Mouse (Mus musculus): ENCODE measurements around the gene Basp1.

DNA sequence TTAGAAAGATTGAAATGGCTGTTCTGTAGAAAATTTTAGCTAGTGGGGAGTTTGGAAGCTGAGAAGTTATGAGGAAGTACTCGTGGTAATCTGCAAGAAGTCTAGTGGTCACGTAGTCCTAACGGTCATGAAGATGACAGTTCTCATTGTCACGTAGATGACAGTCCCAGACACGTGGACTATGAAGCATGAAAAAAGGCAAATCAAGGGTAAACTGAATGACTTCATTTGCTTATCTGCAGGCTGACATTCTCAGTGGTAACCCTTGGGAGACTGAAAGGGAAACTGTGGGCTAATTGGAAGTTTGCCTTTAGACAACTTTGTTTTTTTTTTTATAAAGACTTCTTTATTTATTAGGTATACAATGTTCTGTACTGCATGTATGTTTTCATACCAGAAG is 58.2 kb downstream of the Basp1 start:
- no peak for TF ChIP-seq CTCF (IDR thresholded peaks at IDR 0.05; ENCODE audit: low read depth, low read length)
- no peak for TF ChIP-seq POLR2A (IDR thresholded peaks at IDR 0.05; ENCODE audit: extremely low read depth, insufficient read depth, low read length)

Data from liver, adult 2 months (tissue).